Mouse (Mus musculus) myocyte (in vitro differentiated cells): Measurements from ENCODE around the gene Timp4.

Experiments
- CEBPB ChIP-seq: IDR thresholded peaks from 2 replicates; pipeline ENCODE4 v1.6.1; 2011; ENCODE audit warnings: mild to moderate bottlenecking, moderate library complexity; ENCODE audit not compliant: poor library complexity, insufficient read depth, severe bottlenecking
- MAX ChIP-seq: IDR thresholded peaks from one replicate; pipeline ENCODE4 v1.6.1; 2011; ENCODE audit warnings: low read depth, mild to moderate bottlenecking, control low read depth
- POLR2A ChIP-seq: IDR thresholded peaks from one replicate; pipeline ENCODE4 v1.6.1; 2011; ENCODE audit warnings: low read depth, mild to moderate bottlenecking, control low read depth, moderate library complexity; ENCODE audit not compliant: insufficient read length
- SRF ChIP-seq: IDR thresholded peaks from one replicate; pipeline ENCODE4 v1.6.1; 2011; ENCODE audit warnings: low read depth; ENCODE audit not compliant: control insufficient read depth, insufficient read length
- TCF12 ChIP-seq: IDR thresholded peaks from one replicate; pipeline ENCODE4 v1.6.1; 2011; ENCODE audit warnings: mild to moderate bottlenecking, control low read depth; ENCODE audit not compliant: poor library complexity, insufficient read depth, severe bottlenecking

DNA sequence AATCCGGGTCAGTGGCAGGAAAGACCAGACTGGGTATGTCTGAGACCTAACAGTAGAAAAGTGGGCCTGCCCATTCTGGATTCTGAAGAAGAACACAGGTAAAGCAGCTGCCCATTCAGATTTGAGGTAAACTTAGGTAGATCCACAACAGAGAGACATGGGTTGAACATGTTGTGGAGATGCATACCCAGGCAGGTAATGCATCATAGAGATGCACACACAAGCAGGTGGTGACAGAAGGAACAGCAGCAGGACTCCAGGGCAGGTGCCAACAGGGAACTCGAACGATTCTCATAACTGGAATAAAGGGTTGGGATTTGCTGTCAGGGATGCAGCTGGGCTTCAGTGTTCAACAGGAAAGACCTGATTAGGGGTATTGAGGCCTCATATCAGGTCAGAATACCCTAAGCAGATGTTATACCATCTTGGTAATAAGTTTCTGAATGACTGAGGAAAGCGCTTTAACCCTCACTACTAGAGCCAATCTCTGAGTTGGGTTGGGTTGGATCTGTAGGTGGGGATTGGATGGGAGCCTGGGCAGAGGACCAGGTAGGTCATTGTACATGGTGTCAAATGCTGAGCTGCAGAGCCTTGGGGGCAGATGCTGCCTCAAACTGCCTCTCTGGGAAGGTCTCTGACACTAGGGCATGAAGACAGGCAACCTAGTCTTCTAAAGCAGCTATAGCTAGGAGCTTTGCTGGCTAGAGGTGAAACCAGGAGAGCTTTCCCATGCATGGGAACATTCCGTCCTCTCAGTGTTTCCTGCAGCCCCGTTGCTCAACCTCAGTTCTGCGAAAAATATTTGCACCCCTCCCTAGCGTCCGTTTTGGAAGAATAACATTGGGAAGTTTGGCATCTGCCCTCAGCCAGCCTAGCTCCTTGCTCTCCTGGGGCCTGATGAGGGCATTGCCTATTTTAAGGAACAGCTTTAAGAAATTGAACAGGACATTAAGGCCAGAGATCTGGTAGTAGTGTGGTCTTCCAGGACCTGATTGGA lies 13.7 kb downstream of the Timp4 start:
- TF ChIP-seq POLR2A: no peak
- TF ChIP-seq SRF: no peak
- no peak for TF ChIP-seq TCF12
- TF ChIP-seq CEBPB: no peak
- no peak for TF ChIP-seq MAX
